Mouse (Mus musculus): ENCODE results near the gene Slc1a2. TPM values are rescaled to one million over a fixed set of nuclear protein-coding genes. Genes with fewer than 3 reads are reported as not detected.

Slc1a2 gene
- polyA plus RNA-seq (2016; fragmentation: Nextera tagmentation; extraction: Ambion mirVana), result 0.21 and 0.40 TPM in 2 replicates

DNA sequence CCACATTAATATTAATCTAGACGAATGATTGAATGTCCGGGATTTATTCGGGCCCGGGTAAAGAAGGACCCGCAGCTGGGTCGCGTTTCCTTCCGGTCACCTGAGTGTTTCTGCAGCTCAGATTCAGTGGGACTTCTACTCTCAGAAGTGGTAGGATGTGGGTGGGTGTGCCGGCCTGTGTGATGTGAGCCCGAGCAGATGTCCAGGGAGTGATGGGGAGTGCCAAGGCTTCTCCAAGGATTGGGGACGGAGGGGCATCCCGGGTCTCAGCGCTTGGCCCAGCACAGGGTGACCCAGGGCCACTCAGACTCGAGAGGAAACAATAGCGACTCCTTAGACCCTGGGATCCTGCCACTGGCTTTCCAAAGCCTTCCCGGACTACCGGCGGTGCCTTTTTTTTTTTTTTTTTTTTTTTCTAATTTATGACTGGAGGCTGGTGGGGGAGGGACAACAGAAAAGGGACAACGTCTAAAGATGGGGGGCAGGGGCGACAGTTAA, at the start of gene Slc1a2:
Slc1a2 (plus strand) TSS at position 497 of the 498 bp plus-strand sequence.
- Histone ChIP-seq H3K27ac (peak within 1 kb of the TSS; percentile 82), H3K9me3 (no peaks in the 10 kb centered on the region), H3K4me1 (peaks cover 24% of the 10 kb centered on the region), H3K36me3 (no peaks in the 10 kb centered on the region), H3K4me3 (peak within 1 kb of the TSS; percentile 85), H3K27me3 (ENCODE audit: insufficient read depth, poor library complexity, severe bottlenecking) (peaks cover 45% of the 10 kb centered on the region)
- WGBS, result under 1% methylated on average over 20 of the region's 20 CpGs
- no peak for DNase-seq (ENCODE audit: low spot score)

DNA sequence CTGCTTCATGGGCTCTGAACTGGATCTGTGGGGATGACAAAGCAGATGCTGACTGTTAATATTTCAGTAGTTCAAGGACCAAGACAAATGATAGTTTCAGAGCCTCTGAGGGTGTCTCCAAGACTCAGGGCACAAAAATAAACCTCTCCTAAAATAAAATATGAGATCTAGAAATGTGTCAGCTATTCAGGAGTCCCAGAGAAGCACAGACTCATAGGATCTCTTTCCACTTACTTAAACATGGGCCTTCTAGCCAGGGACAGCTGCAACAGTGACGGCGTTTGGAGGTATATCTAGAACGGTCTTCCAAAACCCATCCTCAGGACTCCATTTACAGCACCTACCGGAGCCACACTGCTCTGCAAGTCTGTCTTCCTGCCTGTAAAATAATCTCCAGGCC, 48.0 kb upstream of the Slc1a2 start:
- Histone ChIP-seq H3K27ac (no peak overlapping the region), H3K36me3 (no peaks in the 10 kb centered on the region), H3K4me1 (no peaks in the 10 kb centered on the region), H3K9me3 (no peaks in the 10 kb centered on the region), H3K27me3 (ENCODE audit: insufficient read depth, poor library complexity, severe bottlenecking) (no peaks in the 10 kb centered on the region), H3K4me3 (no peak overlapping the region)
- DNase-seq (ENCODE audit: low spot score), result no peak
- WGBS, result 86% methylated on average over 4 of the region's 4 CpGs

DNA sequence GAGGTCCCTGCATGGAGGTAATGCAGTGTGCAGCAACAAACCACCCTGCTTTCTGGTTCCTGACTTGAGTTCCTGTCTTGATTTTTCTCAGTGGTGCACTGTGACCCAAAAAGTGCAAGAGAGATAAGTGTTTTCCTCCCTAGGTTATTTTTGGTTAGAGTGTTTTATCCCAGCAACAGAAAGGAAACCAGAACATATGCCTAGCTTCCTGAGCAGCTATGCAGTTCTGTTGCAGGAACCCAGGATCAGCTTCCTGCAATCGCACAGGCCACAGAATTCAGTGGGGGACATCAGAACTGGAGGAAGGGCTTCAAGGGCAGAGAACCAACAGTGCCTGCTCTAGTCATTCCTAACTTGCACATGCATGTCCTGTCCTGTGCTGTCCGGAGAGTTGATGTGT, 41.8 kb upstream of the Slc1a2 start:
- H3K36me3 ChIP-seq, result no peaks in the 10 kb centered on the region
- 65% methylated on average over 2 of the region's 2 CpGs for WGBS
- no peaks in the 10 kb centered on the region for H3K9me3 ChIP-seq
- DNase-seq (ENCODE audit: low spot score), result no peak
- H3K27ac ChIP-seq, result no peak overlapping the region
- H3K4me3 ChIP-seq, result no peak overlapping the region
- no peaks in the 10 kb centered on the region for H3K4me1 ChIP-seq
- H3K27me3 ChIP-seq (ENCODE audit: insufficient read depth, poor library complexity, severe bottlenecking), result no peaks in the 10 kb centered on the region

GRCm38 (mm10) chr2:102620744-102621429, 37.6 kb upstream of the Slc1a2 start:
- Histone ChIP-seq H3K4me1 (no peaks in the 10 kb centered on the region), H3K9me3 (no peaks in the 10 kb centered on the region), H3K27ac (no peak overlapping the region), H3K36me3 (no peaks in the 10 kb centered on the region), H3K4me3 (no peak overlapping the region), H3K27me3 (ENCODE audit: insufficient read depth, poor library complexity, severe bottlenecking) (no peaks in the 10 kb centered on the region)
- DNase-seq (ENCODE audit: low spot score), result no peak
- WGBS, result 82% methylated on average over 12 of the region's 12 CpGs

GRCm38 (mm10) chr2:102622176-102622575, 36.3 kb upstream of the Slc1a2 start:
- no peak for DNase-seq (ENCODE audit: low spot score)
- Histone ChIP-seq H3K4me3 (no peak overlapping the region), H3K27me3 (ENCODE audit: insufficient read depth, poor library complexity, severe bottlenecking) (no peaks in the 10 kb centered on the region), H3K27ac (no peak overlapping the region), H3K4me1 (no peaks in the 10 kb centered on the region), H3K36me3 (no peaks in the 10 kb centered on the region), H3K9me3 (no peaks in the 10 kb centered on the region)
- WGBS, result 82% methylated on average over 5 of the region's 5 CpGs

GRCm38 (mm10) chr2:102622943-102623342, 35.5 kb upstream of the Slc1a2 start:
- no peaks in the 10 kb centered on the region for H3K9me3 ChIP-seq
- H3K36me3 ChIP-seq, result no peaks in the 10 kb centered on the region
- H3K4me1 ChIP-seq, result no peaks in the 10 kb centered on the region
- H3K27me3 ChIP-seq (ENCODE audit: insufficient read depth, poor library complexity, severe bottlenecking), result no peaks in the 10 kb centered on the region
- no peak overlapping the region for H3K4me3 ChIP-seq
- DNase-seq (ENCODE audit: low spot score), result no peak
- no peak overlapping the region for H3K27ac ChIP-seq

DNA sequence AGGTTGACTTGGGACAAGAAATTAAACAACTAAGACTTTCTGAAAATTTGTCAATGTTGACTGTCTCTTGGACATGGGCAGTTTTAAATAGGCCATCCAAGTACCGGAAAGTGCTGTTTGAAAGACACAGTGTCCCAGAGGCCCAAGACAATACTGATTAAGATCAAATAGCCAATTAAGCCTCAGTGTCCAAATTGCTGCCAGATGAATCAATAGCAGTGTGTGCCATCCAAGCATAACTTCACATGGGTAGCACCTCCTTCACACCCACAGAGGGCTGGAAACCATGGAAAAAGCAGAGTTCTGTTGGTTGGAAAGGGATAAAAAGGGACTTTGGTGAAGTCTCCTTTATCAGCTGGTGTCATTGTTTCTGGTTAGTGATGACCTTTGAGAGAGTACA, 33.9 kb upstream of the Slc1a2 start:
- WGBS, result 88% methylated on average over 1 of the region's 1 CpGs
- Histone ChIP-seq H3K4me1 (no peaks in the 10 kb centered on the region), H3K4me3 (no peak overlapping the region), H3K9me3 (no peaks in the 10 kb centered on the region), H3K27me3 (ENCODE audit: insufficient read depth, poor library complexity, severe bottlenecking) (no peaks in the 10 kb centered on the region), H3K36me3 (no peaks in the 10 kb centered on the region), H3K27ac (no peak overlapping the region)
- DNase-seq (ENCODE audit: low spot score), result no peak

GRCm38 (mm10) chr2:102632361-102632760, 26.1 kb upstream of the Slc1a2 start:
- no peaks in the 10 kb centered on the region for H3K4me1 ChIP-seq
- H3K36me3 ChIP-seq, result no peaks in the 10 kb centered on the region
- H3K9me3 ChIP-seq, result no peaks in the 10 kb centered on the region
- H3K27me3 ChIP-seq (ENCODE audit: insufficient read depth, poor library complexity, severe bottlenecking), result no peaks in the 10 kb centered on the region
- WGBS, result 94% methylated on average over 4 of the region's 4 CpGs
- H3K4me3 ChIP-seq, result no peak overlapping the region
- H3K27ac ChIP-seq, result no peak overlapping the region
- DNase-seq (ENCODE audit: low spot score), result no peak

GRCm38 (mm10) chr2:102634010-102634409, 24.4 kb upstream of the Slc1a2 start:
- H3K27ac ChIP-seq, result no peak overlapping the region
- no peaks in the 10 kb centered on the region for H3K36me3 ChIP-seq

DNA sequence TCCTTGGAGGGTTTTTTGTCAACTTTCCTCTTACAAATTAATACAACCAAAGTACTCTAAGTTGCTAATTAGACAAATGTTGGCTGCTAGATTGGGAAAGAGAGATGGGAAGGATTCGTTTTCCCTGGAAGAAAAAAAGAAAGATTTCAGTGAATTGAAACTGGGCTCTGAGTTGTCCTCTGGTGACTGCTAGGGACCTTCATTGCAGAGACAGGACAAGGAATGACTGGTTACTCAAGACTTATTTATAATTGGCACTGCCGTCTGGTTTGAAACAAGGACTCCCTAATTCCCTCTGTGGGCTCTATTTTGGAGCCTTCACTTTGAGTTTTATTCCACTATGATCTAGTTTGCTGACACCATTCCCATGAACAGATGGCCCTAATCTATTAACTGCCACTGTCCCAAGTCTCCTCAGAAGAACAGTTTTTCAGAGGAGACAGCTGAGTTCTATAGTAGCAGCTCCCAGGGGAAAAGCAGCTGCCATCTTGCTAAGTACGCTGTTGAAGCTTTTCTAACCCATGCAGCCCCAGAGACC, 22.9 kb upstream of the Slc1a2 start:
- H3K27me3 ChIP-seq (ENCODE audit: insufficient read depth, poor library complexity, severe bottlenecking), result no peaks in the 10 kb centered on the region
- DNase-seq (ENCODE audit: low spot score), result no peak
- H3K9me3 ChIP-seq, result no peaks in the 10 kb centered on the region
- H3K4me3 ChIP-seq, result no peak overlapping the region
- H3K4me1 ChIP-seq, result no peaks in the 10 kb centered on the region
- WGBS, result 70% methylated on average over 3 of the region's 3 CpGs
- no peaks in the 10 kb centered on the region for H3K36me3 ChIP-seq
- no peak overlapping the region for H3K27ac ChIP-seq

More at GRCm38 (mm10) chr2:102634010-102634409, 24.4 kb upstream of the Slc1a2 start:
- no peak for DNase-seq (ENCODE audit: low spot score)
- 82% methylated on average over 1 of the region's 1 CpGs for WGBS
- Histone ChIP-seq H3K27me3 (ENCODE audit: insufficient read depth, poor library complexity, severe bottlenecking) (no peaks in the 10 kb centered on the region), H3K4me1 (no peaks in the 10 kb centered on the region), H3K4me3 (no peak overlapping the region), H3K9me3 (no peaks in the 10 kb centered on the region)

GRCm38 (mm10) chr2:102636116-102636600, 22.3 kb upstream of the Slc1a2 start:
- H3K4me3 ChIP-seq, result no peak overlapping the region
- H3K27ac ChIP-seq, result no peak overlapping the region
- no peaks in the 10 kb centered on the region for H3K4me1 ChIP-seq
- DNase-seq (ENCODE audit: low spot score), result no peak
- no peaks in the 10 kb centered on the region for H3K36me3 ChIP-seq
- WGBS, result 81% methylated on average over 7 of the region's 7 CpGs
- H3K9me3 ChIP-seq, result no peaks in the 10 kb centered on the region
- no peaks in the 10 kb centered on the region for H3K27me3 ChIP-seq (ENCODE audit: insufficient read depth, poor library complexity, severe bottlenecking)

- WGBS, result 70% methylated on average over 5 of the region's 5 CpGs
- Histone ChIP-seq H3K27ac (no peak overlapping the region), H3K9me3 (no peaks in the 10 kb centered on the region), H3K36me3 (no peaks in the 10 kb centered on the region), H3K4me3 (no peak overlapping the region), H3K27me3 (ENCODE audit: insufficient read depth, poor library complexity, severe bottlenecking) (no peaks in the 10 kb centered on the region), H3K4me1 (no peaks in the 10 kb centered on the region)
- no peak for DNase-seq (ENCODE audit: low spot score)
Measured at GRCm38 (mm10) chr2:102638140-102638539, 20.3 kb upstream of the Slc1a2 start.

GRCm38 (mm10) chr2:102638690-102639089, 19.8 kb upstream of the Slc1a2 start:
- WGBS, result 76% methylated on average over 2 of the region's 2 CpGs
- H3K27me3 ChIP-seq (ENCODE audit: insufficient read depth, poor library complexity, severe bottlenecking), result no peaks in the 10 kb centered on the region
- no peak for DNase-seq (ENCODE audit: low spot score)

More at GRCm38 (mm10) chr2:102638690-102639089, 19.8 kb upstream of the Slc1a2 start:
- Histone ChIP-seq H3K27ac (no peak overlapping the region), H3K9me3 (no peaks in the 10 kb centered on the region), H3K36me3 (no peaks in the 10 kb centered on the region), H3K4me3 (no peak overlapping the region), H3K4me1 (no peaks in the 10 kb centered on the region)

All from heart, embryonic 10.5 days (tissue).